Mouse (Mus musculus) kidney, adult 8-10 months (tissue): ENCODE results near the gene Matn4.

Source experiments
- DNase-seq, 2 experiments: peaks; one replicate each; pipeline ENCODE4 v3.0.0; 2022

Gene Matn4

GRCm38 (mm10) chr2:164435216-164436090 lies 30.5 kb upstream of the Matn4 start:
- peak in 1 of 2 experiments; percentile 75 for DNase-seq

- DNase-seq: peak; percentile 48 to 70
Observed at GRCm38 (mm10) chr2:164434681-164435080, 29.7 kb upstream of the Matn4 start.

GRCm38 (mm10) chr2:164433278-164433895 lies 28.4 kb upstream of the Matn4 start:
- DNase-seq: peak in 1 of 2 experiments; percentile 52

- peak; percentile 58 to 66 for DNase-seq
Observed at GRCm38 (mm10) chr2:164432541-164433191, 27.7 kb upstream of the Matn4 start.

- peak; percentile 74 to 81 for DNase-seq
Observed at GRCm38 (mm10) chr2:164431676-164432465, 26.9 kb upstream of the Matn4 start.

GRCm38 (mm10) chr2:164430697-164431096 lies 25.7 kb upstream of the Matn4 start:
- DNase-seq: peak; percentile 70 to 75

- DNase-seq: no peak
Observed at GRCm38 (mm10) chr2:164429881-164430615, 25.1 kb upstream of the Matn4 start.

GRCm38 (mm10) chr2:164428451-164428850 lies 23.5 kb upstream of the Matn4 start:
- DNase-seq: no peak

GRCm38 (mm10) chr2:164426952-164427351 lies 22.0 kb upstream of the Matn4 start:
- DNase-seq: no peak

GRCm38 (mm10) chr2:164426121-164426520 lies 21.2 kb upstream of the Matn4 start:
- peak; percentile 61 to 64 for DNase-seq

GRCm38 (mm10) chr2:164425401-164425800 lies 20.4 kb upstream of the Matn4 start:
- DNase-seq: peak; percentile 70 to 75

- no peak for DNase-seq
Observed at GRCm38 (mm10) chr2:164424406-164424805, 19.4 kb upstream of the Matn4 start.

- no peak for DNase-seq
Observed at GRCm38 (mm10) chr2:164423464-164423863, 18.5 kb upstream of the Matn4 start.

GRCm38 (mm10) chr2:164422675-164423393 lies 17.9 kb upstream of the Matn4 start:
- no peak for DNase-seq

GRCm38 (mm10) chr2:164421979-164422378 lies 17.0 kb upstream of the Matn4 start:
- peak; percentile 73 to 79 for DNase-seq

GRCm38 (mm10) chr2:164421306-164421705 lies 16.3 kb upstream of the Matn4 start:
- DNase-seq: no peak

- DNase-seq: no peak
Observed at GRCm38 (mm10) chr2:164419489-164419888, 14.5 kb upstream of the Matn4 start.

- DNase-seq: peak; percentile 56 to 79
Observed at GRCm38 (mm10) chr2:164418308-164418875, 13.4 kb upstream of the Matn4 start.

GRCm38 (mm10) chr2:164417198-164417597 lies 12.2 kb upstream of the Matn4 start:
- DNase-seq: no peak

GRCm38 (mm10) chr2:164414581-164414980 lies 9.6 kb upstream of the Matn4 start:
- DNase-seq: no peak

- no peak for DNase-seq
Observed at GRCm38 (mm10) chr2:164414167-164414566, 9.2 kb upstream of the Matn4 start.
